Mouse (Mus musculus): ENCODE data around the gene Otud6a. TPM values are rescaled to one million over a fixed set of nuclear protein-coding genes. Genes with fewer than 3 reads are reported as not detected.
A peak's percentile ranks its signal among the peaks of the same experiment; 100 is the strongest.
"Not testable (repeated sequence)": the region's sequence is repeated elsewhere in the genome, so short reads cannot be mapped to it uniquely, and the experiment has no call there.

Gene Otud6a
- not detected in 2 replicates for total RNA-seq (2017)

GRCm38 (mm10) chrX:100428693-100429092 lies at the start of gene Otud6a:
TSS of gene Otud6a (plus strand) at chrX:100429013.
- no peak for ATAC-seq (replicated peaks in 1 of 2; ENCODE audit: insufficient read depth in 1 of 2, low FRiP score in 2 of 2, low TSS enrichment in 1 of 2, low read depth in 1 of 2, poor library complexity in 2 of 2, severe bottlenecking in 2 of 2)

- no peak for ATAC-seq (replicated peaks in 1 of 2; ENCODE audit: insufficient read depth in 1 of 2, low FRiP score in 2 of 2, low TSS enrichment in 1 of 2, low read depth in 1 of 2, poor library complexity in 2 of 2, severe bottlenecking in 2 of 2)
These were observed 38.9 kb upstream of the Otud6a start for GRCm38 (mm10) chrX:100389887-100390286.

DNA sequence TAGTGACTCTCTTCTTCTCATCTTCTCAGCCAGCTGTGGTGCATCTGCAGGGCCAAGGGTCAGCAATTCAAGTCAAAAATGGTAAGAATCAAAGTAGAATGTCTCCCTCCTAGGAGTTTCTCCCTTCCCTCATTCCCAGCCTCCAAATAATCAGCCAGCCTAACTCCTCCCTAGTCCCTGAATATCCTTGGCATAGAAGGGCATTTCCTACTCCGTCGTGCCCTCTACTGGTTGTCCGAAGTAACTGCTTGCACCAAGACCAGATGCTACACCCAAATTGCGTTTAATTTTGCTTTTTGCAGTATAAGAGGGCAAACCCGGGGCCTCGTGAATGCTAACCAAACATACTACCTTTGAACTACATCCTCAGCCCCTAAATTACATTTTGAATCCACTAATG lies 36.5 kb upstream of the Otud6a start:
- ATAC-seq (replicated peaks in 1 of 2; ENCODE audit: insufficient read depth in 1 of 2, low FRiP score in 2 of 2, low TSS enrichment in 1 of 2, low read depth in 1 of 2, poor library complexity in 2 of 2, severe bottlenecking in 2 of 2), result peak in 1 of 2 experiments; percentile 32; a peak in 2 of 4 replicates

DNA sequence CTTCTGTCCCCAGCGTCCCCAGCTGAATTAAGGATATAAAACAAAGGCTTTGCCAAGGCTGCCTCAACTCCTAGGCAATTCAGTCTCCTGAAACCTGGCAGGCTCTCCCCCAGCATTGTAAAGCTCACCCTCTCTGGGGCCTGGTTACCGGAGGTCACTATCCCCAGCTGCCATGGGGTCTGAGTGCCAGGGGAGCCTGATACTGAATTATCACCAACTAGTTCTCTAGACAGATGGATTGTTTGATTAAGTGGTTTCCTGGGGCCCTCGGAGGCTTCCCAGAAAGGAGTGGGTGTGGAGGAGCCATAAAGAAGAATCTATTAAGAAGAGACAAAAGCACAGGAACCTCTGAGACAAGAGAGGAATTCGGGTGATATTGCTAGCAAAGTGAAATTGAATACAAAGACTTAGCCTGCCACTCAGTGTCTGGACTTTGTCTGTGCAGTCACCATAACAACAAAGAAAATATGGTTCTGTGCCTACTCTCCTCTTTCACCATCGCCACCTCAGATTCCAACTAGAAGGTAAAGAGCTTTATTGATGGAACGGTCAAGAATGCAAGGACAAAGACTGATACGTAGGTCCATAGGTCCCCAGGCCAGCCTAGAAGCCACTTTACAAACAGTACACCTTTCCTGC lies 34.5 kb upstream of the Otud6a start:
- ATAC-seq (replicated peaks in 1 of 2; ENCODE audit: insufficient read depth in 1 of 2, low FRiP score in 2 of 2, low TSS enrichment in 1 of 2, low read depth in 1 of 2, poor library complexity in 2 of 2, severe bottlenecking in 2 of 2), result no peak

- 0 out of 4 replicates have a peak, but pooled peaks have one; percentile 22 to 45 for ATAC-seq (replicated peaks in 1 of 2; ENCODE audit: insufficient read depth in 1 of 2, low FRiP score in 2 of 2, low TSS enrichment in 1 of 2, low read depth in 1 of 2, poor library complexity in 2 of 2, severe bottlenecking in 2 of 2)
These were observed 33.8 kb upstream of the Otud6a start for GRCm38 (mm10) chrX:100395026-100395425.

- no peak for ATAC-seq (replicated peaks in 1 of 2; ENCODE audit: insufficient read depth in 1 of 2, low FRiP score in 2 of 2, low TSS enrichment in 1 of 2, low read depth in 1 of 2, poor library complexity in 2 of 2, severe bottlenecking in 2 of 2)
These were observed 27.9 kb upstream of the Otud6a start for GRCm38 (mm10) chrX:100400900-100401299.

DNA sequence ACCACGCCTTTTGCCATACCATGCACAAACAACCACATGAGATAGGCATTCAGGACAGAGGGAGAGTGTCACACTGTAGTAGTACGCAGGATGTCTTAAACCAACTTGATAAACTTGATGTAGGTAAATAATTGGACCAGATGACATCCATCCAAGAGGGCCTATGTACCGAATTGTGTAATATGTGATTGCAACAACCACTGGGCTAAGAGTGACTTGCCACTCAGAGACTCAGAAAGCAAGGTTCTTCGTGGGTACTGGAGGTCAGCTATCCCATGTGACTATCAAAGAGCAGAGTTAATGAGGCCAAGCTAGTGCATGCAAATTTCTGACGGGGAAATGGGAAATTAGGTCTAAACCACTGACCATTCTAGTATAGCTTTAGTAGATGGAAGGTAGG lies 27.2 kb upstream of the Otud6a start:
- ATAC-seq (replicated peaks in 1 of 2; ENCODE audit: insufficient read depth in 1 of 2, low FRiP score in 2 of 2, low TSS enrichment in 1 of 2, low read depth in 1 of 2, poor library complexity in 2 of 2, severe bottlenecking in 2 of 2), result no peak

DNA sequence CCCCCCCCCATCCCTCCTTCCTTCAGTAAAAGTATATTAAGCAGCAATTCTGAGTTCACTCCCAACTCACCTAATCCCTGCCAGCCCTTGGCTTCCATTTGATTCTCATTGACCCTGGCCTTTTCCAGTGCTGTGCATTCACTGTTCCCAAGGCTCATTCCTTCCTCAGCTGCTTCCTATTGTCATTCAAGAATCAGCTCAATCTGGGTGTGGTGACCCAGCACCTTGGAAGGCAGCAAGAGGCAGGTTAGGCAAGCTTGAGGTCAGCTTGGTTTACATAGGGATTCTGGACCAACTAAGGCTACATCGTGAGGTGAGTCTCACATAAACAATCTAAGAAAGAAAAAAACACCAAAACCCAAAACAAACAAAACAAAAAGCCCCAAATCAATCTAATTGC lies 19.6 kb upstream of the Otud6a start:
- ATAC-seq (replicated peaks in 1 of 2; ENCODE audit: insufficient read depth in 1 of 2, low FRiP score in 2 of 2, low TSS enrichment in 1 of 2, low read depth in 1 of 2, poor library complexity in 2 of 2, severe bottlenecking in 2 of 2), result no peak

GRCm38 (mm10) chrX:100432311-100432710 lies 3.5 kb downstream of the Otud6a start:
- ATAC-seq (replicated peaks in 1 of 2; ENCODE audit: insufficient read depth in 1 of 2, low FRiP score in 2 of 2, low TSS enrichment in 1 of 2, low read depth in 1 of 2, poor library complexity in 2 of 2, severe bottlenecking in 2 of 2), result no peak

DNA sequence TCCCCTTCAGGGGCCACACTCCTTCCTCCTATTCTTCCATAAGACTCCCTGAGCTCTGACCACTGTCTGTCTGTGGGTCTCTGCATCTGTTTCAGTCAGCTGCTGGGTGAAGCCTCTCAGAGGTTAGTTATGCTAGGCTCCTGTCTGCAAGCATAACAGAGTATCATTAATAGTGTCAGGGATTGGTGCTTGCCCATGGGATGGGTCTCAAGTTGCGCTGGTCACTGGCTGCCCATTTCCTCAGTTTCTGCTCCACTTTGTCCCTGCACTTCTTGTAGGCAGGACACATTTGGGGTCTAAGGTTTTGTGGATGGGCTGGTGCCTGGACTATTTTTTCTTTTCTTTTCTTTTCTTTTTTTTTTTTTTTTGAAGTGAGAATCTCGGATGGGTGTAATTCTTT lies 13.8 kb downstream of the Otud6a start, which contains the start of gene Awat2:
Gene Awat2, minus strand, starts transcription at position 101 of the 400 bp plus-strand sequence.
- not testable (repeated sequence) for ATAC-seq (replicated peaks in 1 of 2; ENCODE audit: insufficient read depth in 1 of 2, low FRiP score in 2 of 2, low TSS enrichment in 1 of 2, low read depth in 1 of 2, poor library complexity in 2 of 2, severe bottlenecking in 2 of 2)

- ATAC-seq (replicated peaks in 1 of 2; ENCODE audit: insufficient read depth in 1 of 2, low FRiP score in 2 of 2, low TSS enrichment in 1 of 2, low read depth in 1 of 2, poor library complexity in 2 of 2, severe bottlenecking in 2 of 2), result no peak
These were observed 14.7 kb downstream of the Otud6a start for GRCm38 (mm10) chrX:100443532-100443931.

DNA sequence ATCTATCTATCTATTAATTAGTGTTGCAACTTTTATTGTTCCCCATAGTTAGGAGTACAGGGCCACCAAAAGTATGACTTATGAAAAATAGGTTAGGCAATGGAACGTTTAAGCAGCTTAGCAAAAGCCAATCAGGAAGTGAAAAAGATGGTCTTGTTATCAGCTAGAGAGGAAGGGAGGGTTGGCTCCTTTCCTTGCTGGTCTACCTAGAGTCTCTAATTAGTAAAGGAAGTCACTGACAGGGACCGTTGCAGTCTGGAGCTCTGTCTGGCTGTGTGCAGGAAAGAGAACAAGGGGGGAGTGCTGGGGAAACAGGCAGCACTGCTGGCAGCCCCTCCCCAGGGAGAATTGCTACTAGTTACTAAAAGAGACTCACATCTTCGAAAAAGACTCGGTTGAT lies 39.2 kb downstream of the Otud6a start:
- ATAC-seq (replicated peaks in 1 of 2; ENCODE audit: insufficient read depth in 1 of 2, low FRiP score in 2 of 2, low TSS enrichment in 1 of 2, low read depth in 1 of 2, poor library complexity in 2 of 2, severe bottlenecking in 2 of 2), result peak; percentile 29 to 49; a peak in 3 of 4 replicates

- no peak for ATAC-seq (replicated peaks in 1 of 2; ENCODE audit: insufficient read depth in 1 of 2, low FRiP score in 2 of 2, low TSS enrichment in 1 of 2, low read depth in 1 of 2, poor library complexity in 2 of 2, severe bottlenecking in 2 of 2)
These were observed 41.3 kb downstream of the Otud6a start for GRCm38 (mm10) chrX:100470126-100470525.

GRCm38 (mm10) chrX:100471491-100471890 lies 42.7 kb downstream of the Otud6a start:
- no peak for ATAC-seq (replicated peaks in 1 of 2; ENCODE audit: insufficient read depth in 1 of 2, low FRiP score in 2 of 2, low TSS enrichment in 1 of 2, low read depth in 1 of 2, poor library complexity in 2 of 2, severe bottlenecking in 2 of 2)

- no peak for ATAC-seq (replicated peaks in 1 of 2; ENCODE audit: insufficient read depth in 1 of 2, low FRiP score in 2 of 2, low TSS enrichment in 1 of 2, low read depth in 1 of 2, poor library complexity in 2 of 2, severe bottlenecking in 2 of 2)
These were observed 46.9 kb downstream of the Otud6a start for GRCm38 (mm10) chrX:100475569-100476223.

Data from hematopoietic stem cell, adult 5-6 weeks (primary cell).